Mouse (Mus musculus) regulatory T cell (primary cell): ENCODE results near the gene Bbs12.

Experiments
- in situ Hi-C: fragments of 300-600 bp; cut with MboI, MseI; formaldehyde crosslinking; loops from one replicate; pipeline ENCODE4 v1.15.1; 2025; ENCODE audit warnings: high pct_unique_total_duplicates

Bbs12 gene

GRCm38 (mm10) chr3:37325317-37326112 lies 13.2 kb downstream of the Bbs12 start:
- in situ Hi-C loops, result no loop called here

DNA sequence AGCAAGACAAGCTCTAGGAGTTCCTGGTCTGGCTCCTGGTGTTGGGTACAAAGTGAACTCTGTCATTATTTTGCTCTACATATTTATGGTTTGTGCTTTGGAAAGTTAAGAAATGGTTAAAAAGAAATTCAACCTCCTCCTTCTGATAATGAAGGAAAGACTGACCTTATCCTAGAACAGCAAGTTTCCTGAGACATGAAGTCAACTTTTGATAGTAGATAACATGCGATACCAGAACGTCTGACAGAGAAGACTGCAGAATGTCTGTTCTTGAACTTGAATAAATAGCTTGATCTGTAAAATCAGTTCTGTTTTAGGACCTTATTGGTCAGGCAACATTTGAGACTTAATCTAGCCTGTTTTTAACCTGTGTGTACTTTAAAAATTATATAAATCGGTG lies 14.3 kb downstream of the Bbs12 start:
- in situ Hi-C loops, result no loop called here

- in situ Hi-C loops, result no loop called here
These were observed 16.1 kb downstream of the Bbs12 start for GRCm38 (mm10) chr3:37328489-37328888.

DNA sequence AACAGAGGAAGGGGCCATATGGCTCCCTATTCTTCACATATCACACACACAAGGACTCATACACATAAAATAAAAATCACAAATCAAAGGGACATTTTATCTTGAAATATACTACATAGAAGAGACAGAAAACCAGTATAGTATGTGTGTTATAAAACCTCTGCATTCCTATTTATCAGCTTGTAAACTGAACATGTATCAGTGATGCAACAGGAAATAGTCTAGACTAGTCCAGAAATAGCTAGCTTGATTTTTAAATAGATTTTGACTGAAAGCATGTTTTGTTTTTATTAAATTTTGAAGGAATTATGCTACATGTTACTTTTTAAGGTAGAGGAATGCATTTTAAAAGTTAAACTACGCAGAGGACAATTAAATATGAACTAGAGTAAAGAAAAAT lies 17.6 kb downstream of the Bbs12 start:
- in situ Hi-C loops, result no loop called here

DNA sequence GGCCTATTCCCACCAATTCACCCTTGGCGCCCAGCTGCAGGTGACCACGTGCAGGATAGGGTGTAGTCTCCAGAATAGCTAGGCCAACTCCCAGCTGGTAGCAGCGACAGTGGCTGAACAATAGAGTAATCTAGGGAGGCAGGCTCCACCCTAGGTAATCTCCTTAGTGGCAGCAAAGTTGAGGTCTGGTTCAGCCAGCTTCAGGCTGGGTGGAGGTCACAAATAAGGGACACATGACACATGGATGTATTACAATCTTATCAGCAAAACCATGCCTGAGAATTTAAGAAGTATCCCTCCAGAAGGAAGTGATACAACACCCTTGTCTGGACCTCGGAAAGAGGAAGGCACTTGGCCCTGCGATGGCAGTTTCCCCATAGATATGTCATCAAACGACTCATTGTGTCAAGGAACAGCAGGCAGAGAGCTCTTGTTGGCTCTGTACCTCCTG lies 19.7 kb downstream of the Bbs12 start:
- in situ Hi-C loops, result no loop called here

DNA sequence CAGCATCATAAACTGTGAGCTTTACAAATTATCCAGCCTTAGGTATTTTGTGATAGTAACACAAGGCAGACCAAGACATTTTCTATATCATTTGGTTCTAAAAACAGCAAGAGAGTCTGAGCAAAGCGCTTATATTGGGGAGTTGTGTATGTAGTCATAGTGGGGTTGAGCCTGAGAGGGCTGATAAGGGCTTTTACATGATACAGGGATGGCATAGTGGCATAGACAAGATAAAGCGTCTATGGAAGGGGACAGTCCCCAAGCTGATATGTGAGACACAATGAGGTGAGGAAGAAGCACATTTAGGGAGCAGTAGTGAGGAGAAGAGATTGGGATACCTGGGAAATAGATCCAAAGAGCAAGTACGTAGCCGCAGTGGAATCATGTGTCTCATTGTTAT lies 21.7 kb downstream of the Bbs12 start:
- in situ Hi-C loops, result no loop called here

DNA sequence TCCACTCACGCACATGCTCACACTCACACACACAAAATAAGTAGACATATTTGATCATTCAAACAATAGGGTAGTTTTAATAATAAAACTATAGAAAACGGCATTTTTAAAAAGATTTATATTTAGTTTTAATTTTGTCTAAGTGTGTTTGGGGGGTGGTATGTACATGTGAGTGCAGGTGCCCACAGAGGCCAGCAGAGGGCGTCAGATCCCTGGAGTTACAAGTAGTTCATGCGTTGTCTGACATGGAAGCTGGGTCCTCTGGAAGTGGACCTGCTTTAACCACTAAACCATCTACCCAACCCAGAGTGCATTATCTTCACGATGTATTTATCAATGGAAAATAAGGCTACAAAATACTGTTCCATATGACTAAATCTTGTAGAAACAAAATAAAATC lies 28.8 kb downstream of the Bbs12 start:
- in situ Hi-C loops, result no loop called here

GRCm38 (mm10) chr3:37342811-37343210 lies 30.5 kb downstream of the Bbs12 start:
- in situ Hi-C loops, result no loop called here

GRCm38 (mm10) chr3:37347671-37348070 lies 35.3 kb downstream of the Bbs12 start:
- in situ Hi-C loops, result no loop called here

- in situ Hi-C loops, result no loop called here
These were observed 36.1 kb downstream of the Bbs12 start, which contains the start of gene Fgf2 for GRCm38 (mm10) chr3:37348221-37349165. Fgf2 (plus strand) TSS chr3:37348346.

DNA sequence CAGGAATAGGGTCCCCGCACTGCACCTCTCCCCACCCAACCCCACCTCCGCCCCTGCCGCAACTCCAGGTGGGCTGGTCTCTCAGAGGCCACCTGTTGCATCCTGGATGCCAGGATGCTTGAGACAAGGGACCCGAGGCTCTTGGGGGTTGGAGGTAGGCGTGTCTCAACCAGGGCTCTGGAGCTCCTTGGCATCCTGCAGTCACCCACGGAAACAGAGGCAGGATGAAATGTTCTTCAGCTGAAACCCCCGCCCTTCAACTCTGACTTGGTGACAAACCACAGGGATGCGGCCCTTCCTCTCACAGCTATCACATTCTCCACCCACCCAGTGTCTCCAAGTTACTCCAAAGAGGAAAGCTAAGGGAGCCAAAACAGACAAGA lies 36.8 kb downstream of the Bbs12 start:
- in situ Hi-C loops, result no loop called here

DNA sequence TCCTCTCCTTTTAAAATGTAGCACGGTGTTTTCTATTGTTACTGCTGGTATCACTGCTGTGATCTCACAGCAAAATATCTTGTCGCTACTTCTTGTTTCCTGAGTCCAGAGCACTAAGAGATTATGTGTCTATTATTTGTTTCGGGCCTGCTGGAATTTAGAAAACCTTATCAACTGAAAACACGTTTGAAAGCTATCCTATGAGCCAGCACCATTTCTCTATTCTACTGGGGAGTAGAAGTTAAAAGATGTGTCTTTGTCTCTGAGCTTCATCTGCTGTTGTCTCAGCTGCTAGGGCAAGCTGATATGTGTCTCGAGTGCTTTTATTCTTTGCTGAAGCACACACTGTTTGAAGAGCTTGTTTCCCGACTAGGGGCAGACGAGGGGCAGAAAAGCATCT lies 38.0 kb downstream of the Bbs12 start:
- in situ Hi-C loops, result no loop called here

- in situ Hi-C loops, result no loop called here
These were observed 41.7 kb downstream of the Bbs12 start for GRCm38 (mm10) chr3:37353951-37354481.

DNA sequence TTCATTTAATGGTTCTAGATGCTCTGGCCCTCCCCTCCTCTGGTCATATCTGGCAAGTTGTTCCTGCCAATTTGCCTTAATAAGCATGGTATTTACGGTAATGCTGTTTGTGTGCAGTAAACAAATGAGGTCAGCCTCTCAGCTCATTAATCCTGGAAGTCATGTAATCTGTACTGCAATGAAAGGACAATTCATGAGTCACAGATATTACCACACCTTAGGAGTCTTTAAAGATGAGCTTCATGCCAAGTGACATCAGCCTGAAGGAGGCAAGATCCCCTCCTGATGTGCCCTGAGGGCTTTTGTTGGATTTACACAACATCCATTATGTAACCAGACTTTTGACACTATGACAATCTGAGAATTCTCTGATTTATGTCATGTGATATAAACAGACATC lies 42.4 kb downstream of the Bbs12 start:
- in situ Hi-C loops, result no loop called here

DNA sequence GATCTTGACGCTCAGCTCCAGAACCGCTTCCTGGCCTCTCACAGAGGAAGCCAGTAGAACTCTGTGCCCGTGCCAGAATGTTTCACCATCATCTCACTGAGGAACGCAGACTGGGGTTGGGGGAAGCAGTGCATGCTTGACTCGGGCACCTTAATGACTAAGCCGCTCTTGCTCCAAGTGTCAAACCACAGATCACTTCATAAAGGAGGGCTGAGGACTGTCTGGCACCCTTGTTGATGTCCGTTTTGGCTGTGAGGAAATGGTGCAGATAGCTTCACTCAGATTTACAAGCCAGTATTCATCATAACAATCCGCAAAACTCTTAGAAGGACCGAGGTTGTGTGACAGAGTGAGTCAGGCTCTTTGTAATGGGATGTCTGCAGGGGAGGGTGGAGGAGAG lies 48.4 kb downstream of the Bbs12 start:
- in situ Hi-C loops, result no loop called here

DNA sequence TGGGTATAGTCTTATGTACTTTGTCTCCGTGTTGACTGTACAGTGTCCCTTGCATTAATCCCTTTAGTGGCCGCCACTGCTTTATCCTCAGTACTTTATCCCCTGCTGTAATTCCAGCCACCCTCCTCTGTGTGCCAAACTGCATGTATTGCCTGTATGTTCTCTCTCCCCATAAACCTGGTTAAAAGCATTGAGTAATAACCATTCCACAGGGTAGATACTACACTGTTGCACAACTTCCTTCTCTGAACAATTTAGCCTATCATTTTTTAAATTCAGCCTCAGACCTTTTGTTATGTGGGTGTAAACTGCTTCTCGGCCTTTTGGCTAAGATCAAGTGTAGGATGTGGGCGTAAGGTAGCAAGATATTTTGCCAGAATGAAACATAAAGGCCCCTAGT lies 52.8 kb downstream of the Bbs12 start:
- in situ Hi-C loops, result no loop called here

DNA sequence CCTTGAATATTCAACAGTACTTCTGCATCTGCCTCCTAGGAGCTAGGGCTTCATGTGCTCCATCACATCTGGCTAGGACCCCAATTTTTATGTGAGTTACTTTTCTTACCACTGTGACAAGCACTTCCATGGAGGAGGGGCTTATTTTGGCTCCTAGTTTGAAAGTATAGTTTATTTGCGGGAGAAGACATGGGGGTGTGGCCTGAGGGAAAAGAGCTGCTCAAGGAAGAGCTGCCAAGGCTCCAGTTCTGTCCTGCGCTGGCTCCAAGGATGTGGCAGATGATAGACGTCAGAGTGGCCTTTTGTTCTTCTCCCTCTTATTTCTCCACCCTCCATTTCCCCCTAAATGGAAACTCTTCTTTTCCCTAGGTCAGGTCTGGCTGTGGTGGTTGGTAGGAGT lies 53.6 kb downstream of the Bbs12 start:
- in situ Hi-C loops, result no loop called here

- in situ Hi-C loops, result no loop called here
These were observed 54.2 kb downstream of the Bbs12 start for GRCm38 (mm10) chr3:37366381-37367053.

DNA sequence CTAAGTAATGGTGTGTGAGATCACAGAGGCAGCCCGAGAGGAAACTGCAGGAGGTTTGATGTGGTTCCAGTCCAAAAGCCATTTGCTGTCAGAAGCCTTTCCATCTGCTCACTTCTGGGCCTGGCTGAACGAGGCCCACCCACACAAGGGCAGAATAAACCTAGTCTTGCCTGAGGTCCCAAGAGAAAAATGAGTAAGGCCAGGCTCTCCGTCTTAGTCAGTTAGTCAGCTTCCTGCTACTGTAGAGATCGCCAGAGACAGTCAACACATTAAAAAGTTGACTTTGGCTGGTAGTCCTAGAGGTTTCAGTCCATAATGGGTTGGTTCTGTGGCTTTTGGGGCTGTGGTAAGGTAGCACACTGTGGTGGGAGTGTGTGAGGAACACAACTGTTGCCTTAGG lies 58.1 kb downstream of the Bbs12 start:
- in situ Hi-C loops, result no loop called here
